Mouse (Mus musculus): ENCODE data around the gene Olfr323. TPM values are rescaled to one million over a fixed set of nuclear protein-coding genes. Genes with fewer than 3 reads are reported as not detected.
A peak's percentile ranks its signal among the peaks of the same experiment; 100 is the strongest.

The Olfr323 gene
- polyA plus RNA-seq, 2 experiments: not detected

DNA sequence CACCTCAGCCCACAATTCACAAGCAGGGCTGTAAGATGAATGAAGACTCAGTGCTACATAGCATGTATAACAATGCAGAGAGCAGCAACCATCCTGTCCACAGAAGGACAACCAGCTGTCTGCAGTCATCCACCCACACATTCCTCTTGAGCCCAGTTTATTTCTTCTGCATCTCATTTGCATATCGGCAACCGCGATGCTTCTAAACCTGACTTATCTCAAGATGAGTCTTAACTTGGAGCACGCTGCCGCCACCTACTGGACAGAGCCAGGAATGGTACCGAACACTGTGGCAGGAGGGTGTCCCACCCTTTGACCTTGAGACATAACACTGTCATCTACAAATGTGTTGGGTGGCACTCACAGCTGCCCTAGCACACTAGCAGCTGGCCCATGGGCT, 13.0 kb upstream of the Olfr323 start:
- H3K4me3 ChIP-seq (ENCODE audit: insufficient read depth in 1 of 2, low read depth in 2 of 2, low read length in 2 of 2): peak overlapping the region; percentile 7 to 77; a peak in 3 of 4 replicates
- 24% methylated on average over 6 of the region's 6 CpGs for WGBS (ENCODE audit: insufficient replicate concordance)
- TF ChIP-seq CTCF (IDR thresholded peaks at IDR 0.05; ENCODE audit: low read depth) (peak; percentile 99), EP300 (IDR thresholded peaks at IDR 0.05; ENCODE audit: low read depth) (no peak)
- no peak for ATAC-seq (ENCODE audit: insufficient read depth)
- no peaks in the 10 kb centered on the region for H3K9me3 ChIP-seq (ENCODE audit: control insufficient read depth, low read length)
- H3K4me1 ChIP-seq (replicated peaks; ENCODE audit: control insufficient read depth in 2 of 2, insufficient read depth in 2 of 2, low read length in 1 of 2): peaks cover 19 to 23% of the 10 kb centered on the region in 2 experiments
- peak overlapping the region; percentile 66 for H3K9ac ChIP-seq (replicated peaks)
- H3K27me3 ChIP-seq (ENCODE audit: control insufficient read depth, insufficient read depth, low read length): no peaks in the 10 kb centered on the region
- peak; percentile 82 to 90 (median 89) for DNase-seq (ENCODE audit: low read depth in 3 of 3, low spot score in 3 of 3)
- H3K36me3 ChIP-seq (replicated peaks; ENCODE audit: control insufficient read depth, insufficient read depth, low read depth): peaks cover 57% of the 10 kb centered on the region
- H3K27ac ChIP-seq: peak overlapping the region; percentile 98
- peak overlapping the region; percentile 75 for H3K4me2 ChIP-seq (ENCODE audit: low read depth)

DNA sequence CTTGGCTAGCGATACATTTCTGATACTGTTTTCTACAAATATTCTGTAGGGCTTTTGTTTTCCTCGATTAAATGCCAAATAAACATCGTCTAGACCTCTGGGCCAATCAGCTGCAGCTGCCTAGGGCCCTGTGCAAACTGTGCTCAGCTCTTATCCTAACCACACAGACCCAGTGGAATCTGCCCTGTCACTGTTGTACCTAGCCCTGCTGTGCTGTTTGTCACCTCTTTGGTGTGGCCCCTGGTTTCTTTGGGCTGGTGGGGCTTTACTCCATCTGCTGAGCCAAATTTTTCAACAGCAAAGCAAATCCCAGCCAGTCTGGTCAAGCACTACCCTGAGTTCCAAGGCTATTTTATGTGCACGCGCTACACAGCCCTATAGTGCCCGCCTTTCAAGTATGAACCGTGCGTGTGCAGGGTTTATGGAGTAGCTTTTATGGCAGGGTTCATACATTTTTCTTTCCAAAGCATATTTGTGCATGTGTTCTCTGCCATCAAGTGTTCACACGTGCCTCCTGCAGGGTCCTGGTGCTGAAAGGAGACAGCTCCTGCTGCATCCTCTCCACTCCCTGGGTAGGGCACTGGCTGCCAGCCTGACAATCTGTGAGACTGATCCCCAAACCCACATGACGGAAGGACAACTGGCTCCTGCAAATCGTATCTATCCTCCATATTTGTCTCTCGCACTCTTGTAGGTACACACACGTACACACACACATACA, 11.5 kb upstream of the Olfr323 start:
- WGBS (ENCODE audit: insufficient replicate concordance): 33% methylated on average over 13 of the region's 13 CpGs
- Histone ChIP-seq H3K9ac (replicated peaks) (peak overlapping the region; percentile 98), H3K4me2 (ENCODE audit: low read depth) (peak overlapping the region; percentile 75), H3K9me3 (ENCODE audit: control insufficient read depth, low read length) (no peaks in the 10 kb centered on the region), H3K27ac (peak overlapping the region; percentile 98), H3K4me1 (replicated peaks; ENCODE audit: control insufficient read depth in 2 of 2, insufficient read depth in 2 of 2, low read length in 1 of 2) (peaks cover 20 to 24% of the 10 kb centered on the region in 2 experiments), H3K36me3 (replicated peaks; ENCODE audit: control insufficient read depth, insufficient read depth, low read depth) (peaks cover 41% of the 10 kb centered on the region), H3K4me3 (ENCODE audit: insufficient read depth in 1 of 2, low read depth in 2 of 2, low read length in 2 of 2) (peak overlapping the region; percentile 77 to 80), H3K27me3 (ENCODE audit: control insufficient read depth, insufficient read depth, low read length) (no peaks in the 10 kb centered on the region)
- peak; percentile 93 to 94 (median 94) for DNase-seq (ENCODE audit: low read depth in 3 of 3, low spot score in 3 of 3)
- TF ChIP-seq EP300 (IDR thresholded peaks at IDR 0.05; ENCODE audit: low read depth) (peak; percentile 95), CTCF (IDR thresholded peaks at IDR 0.05; ENCODE audit: low read depth) (no peak)
- ATAC-seq (ENCODE audit: insufficient read depth): peak; percentile 97

DNA sequence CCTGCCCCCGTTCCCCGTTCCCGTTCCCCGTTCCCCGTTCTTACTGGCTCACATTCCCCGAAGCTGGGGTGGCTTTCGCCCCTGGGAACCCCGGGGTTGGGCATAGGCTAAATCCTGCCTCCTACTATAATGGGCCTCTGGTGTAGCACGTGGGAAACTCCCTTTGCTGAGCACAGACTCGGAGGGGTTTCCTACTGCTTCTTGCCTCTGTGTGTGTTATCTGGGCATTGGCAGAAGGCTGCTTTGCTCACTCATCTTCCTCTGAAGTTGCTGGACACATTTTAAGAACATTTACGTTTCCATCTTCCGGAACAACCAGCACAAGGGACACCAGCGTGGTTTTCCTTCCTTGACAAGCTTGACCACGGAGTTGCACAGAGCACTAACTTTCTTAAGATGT, 10.8 kb upstream of the Olfr323 start:
- peak overlapping the region; percentile 98 for H3K27ac ChIP-seq
- H3K4me3 ChIP-seq (ENCODE audit: insufficient read depth in 1 of 2, low read depth in 2 of 2, low read length in 2 of 2): peak overlapping the region; percentile 77 to 80

DNA sequence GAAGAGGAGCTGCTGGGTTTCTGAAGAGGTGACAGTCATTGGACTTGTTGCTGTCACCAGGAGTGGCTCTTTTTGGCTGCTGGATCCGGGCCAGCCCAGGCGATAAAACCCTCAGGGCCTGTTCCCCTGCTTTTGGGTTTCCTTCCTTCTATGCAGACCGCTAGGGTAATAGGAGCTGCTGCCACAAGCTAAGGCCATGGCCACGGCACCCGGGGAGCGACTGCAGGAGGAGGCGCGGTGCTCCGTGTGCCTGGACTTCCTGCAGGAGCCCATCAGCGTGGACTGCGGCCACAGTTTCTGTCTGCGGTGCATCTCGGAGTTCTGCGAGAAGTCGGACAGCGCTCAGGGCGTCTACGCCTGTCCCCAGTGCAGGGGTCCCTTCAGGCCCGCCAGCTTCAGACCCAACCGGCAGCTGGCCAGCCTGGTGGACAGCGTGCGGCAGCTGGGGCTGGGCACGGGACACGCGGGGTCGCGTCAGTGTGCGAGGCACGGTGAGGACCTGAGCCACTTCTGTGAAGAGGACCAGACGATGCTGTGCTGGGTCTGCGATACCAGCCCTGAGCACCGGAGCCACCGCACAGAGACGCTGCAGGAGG, 10.1 kb upstream of the Olfr323 start, which contains the start of gene Trim58:
Gene Trim58 (plus strand): TSS at position 194 of the 596 bp plus-strand sequence.
- Histone ChIP-seq H3K27ac (peak within 1 kb of the TSS; percentile 98), H3K4me3 (ENCODE audit: insufficient read depth in 1 of 2, low read depth in 2 of 2, low read length in 2 of 2) (peak within 1 kb of the TSS; percentile 77 to 80), H3K4me2 (ENCODE audit: low read depth) (peak within 1 kb of the TSS; percentile 75), H3K9me3 (ENCODE audit: control insufficient read depth, low read length) (no peaks in the 10 kb centered on the region), H3K27me3 (ENCODE audit: control insufficient read depth, insufficient read depth, low read length) (no peaks in the 10 kb centered on the region), H3K9ac (replicated peaks) (peak within 1 kb of the TSS; percentile 98), H3K4me1 (replicated peaks; ENCODE audit: control insufficient read depth in 2 of 2, insufficient read depth in 2 of 2, low read length in 1 of 2) (peaks cover 21 to 25% of the 10 kb centered on the region in 2 experiments), H3K36me3 (replicated peaks; ENCODE audit: control insufficient read depth, insufficient read depth, low read depth) (peaks cover 27% of the 10 kb centered on the region)
- peak; percentile 45 for ATAC-seq (ENCODE audit: insufficient read depth)
- peak in 1 of 3 experiments; percentile 58 for DNase-seq (ENCODE audit: low read depth in 3 of 3, low spot score in 3 of 3)
- 2% methylated on average over 34 of the region's 34 CpGs for WGBS (ENCODE audit: insufficient replicate concordance)
- TF ChIP-seq EP300 (IDR thresholded peaks at IDR 0.05; ENCODE audit: low read depth) (0 out of 2 replicates have a peak, but pooled peaks have one; percentile 8), CTCF (IDR thresholded peaks at IDR 0.05; ENCODE audit: low read depth) (peak; percentile 18; the same call in 1 of the 2 replicates)

More for the DNA sequence above, 10.8 kb upstream of the Olfr323 start:
- H3K9me3 ChIP-seq (ENCODE audit: control insufficient read depth, low read length): no peaks in the 10 kb centered on the region
- ATAC-seq (ENCODE audit: insufficient read depth): peak; percentile 78
- WGBS (ENCODE audit: insufficient replicate concordance): 5% methylated on average over 13 of the region's 14 CpGs
- peak overlapping the region; percentile 98 for H3K9ac ChIP-seq (replicated peaks)
- H3K4me2 ChIP-seq (ENCODE audit: low read depth): peak overlapping the region; percentile 75
- H3K27me3 ChIP-seq (ENCODE audit: control insufficient read depth, insufficient read depth, low read length): no peaks in the 10 kb centered on the region
- peak; percentile 76 to 85 (median 76) for DNase-seq (ENCODE audit: low read depth in 3 of 3, low spot score in 3 of 3)
- TF ChIP-seq CTCF (IDR thresholded peaks at IDR 0.05; ENCODE audit: low read depth) (no peak), EP300 (IDR thresholded peaks at IDR 0.05; ENCODE audit: low read depth) (peak; percentile 53)
- peaks cover 34% of the 10 kb centered on the region for H3K36me3 ChIP-seq (replicated peaks; ENCODE audit: control insufficient read depth, insufficient read depth, low read depth)
- H3K4me1 ChIP-seq (replicated peaks; ENCODE audit: control insufficient read depth in 2 of 2, insufficient read depth in 2 of 2, low read length in 1 of 2): peaks cover 21 to 25% of the 10 kb centered on the region in 2 experiments

DNA sequence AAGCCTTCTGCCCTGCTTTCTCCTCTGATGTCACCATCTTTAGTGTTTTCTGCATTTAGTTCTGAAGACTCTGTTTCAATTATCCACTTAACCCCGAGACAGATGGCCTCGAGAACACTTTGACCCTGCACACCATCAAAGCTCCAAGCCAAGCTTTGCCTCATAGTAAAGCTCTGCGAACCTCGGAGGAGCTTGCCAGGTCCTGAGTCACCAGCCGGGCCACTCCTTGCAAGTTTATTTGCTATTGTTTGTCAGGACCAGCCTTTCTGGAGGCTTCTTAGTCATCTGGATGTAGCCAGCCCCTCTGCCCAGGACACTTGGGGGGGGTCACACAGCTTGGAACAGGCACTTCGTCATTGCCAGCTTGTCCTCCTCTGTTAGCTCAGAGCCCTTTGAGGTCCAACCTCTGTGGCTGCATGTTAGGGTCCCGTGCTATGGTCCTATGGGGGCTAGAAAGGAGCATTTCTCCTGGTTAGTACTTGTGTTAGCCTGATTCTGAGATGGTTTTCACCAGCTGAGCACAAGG, 7.9 kb upstream of the Olfr323 start:
- no peak for ATAC-seq (ENCODE audit: insufficient read depth)

More for the DNA sequence above, 7.9 kb upstream of the Olfr323 start:
- H3K27ac ChIP-seq: no peak overlapping the region; the same call in 1 of the 2 replicates
- no peak overlapping the region for H3K9ac ChIP-seq (replicated peaks)
- no peaks in the 10 kb centered on the region for H3K27me3 ChIP-seq (ENCODE audit: control insufficient read depth, insufficient read depth, low read length)
- no peak overlapping the region for H3K4me2 ChIP-seq (ENCODE audit: low read depth)
- H3K4me1 ChIP-seq (replicated peaks; ENCODE audit: control insufficient read depth in 2 of 2, insufficient read depth in 2 of 2, low read length in 1 of 2): peaks cover 18 to 22% of the 10 kb centered on the region in 2 experiments
- no peaks in the 10 kb centered on the region for H3K9me3 ChIP-seq (ENCODE audit: control insufficient read depth, low read length)
- no peak for DNase-seq (ENCODE audit: low read depth in 3 of 3, low spot score in 3 of 3)
- TF ChIP-seq EP300 (IDR thresholded peaks at IDR 0.05; ENCODE audit: low read depth) (no peak), CTCF (IDR thresholded peaks at IDR 0.05; ENCODE audit: low read depth) (no peak)
- WGBS (ENCODE audit: insufficient replicate concordance): 67% methylated on average over 7 of the region's 7 CpGs
- H3K4me3 ChIP-seq (ENCODE audit: insufficient read depth in 1 of 2, low read depth in 2 of 2, low read length in 2 of 2): no peak overlapping the region
- H3K36me3 ChIP-seq (replicated peaks; ENCODE audit: control insufficient read depth, insufficient read depth, low read depth): peaks cover 8% of the 10 kb centered on the region

All from liver, embryonic 14.5 days (tissue).